Mouse (Mus musculus) heart, adult 18-20 months (tissue): Measurements from ENCODE around the gene Pecr. TPM values are rescaled to one million over a fixed set of nuclear protein-coding genes. Genes with fewer than 3 reads are reported as not detected.

ENCODE experiments used
- total RNA-seq, 2 experiments: library from RNA; stranded (reverse); gene quantifications; 2 replicates each; pipeline ENCODE4 v1.2.3; 2021

Pecr gene
- total RNA-seq, 2 experiments from 2014 or later: 13.4 to 13.6 TPM

Other genes with a start within 250 kb of the Pecr start
- 10 to 100 TPM; 36.9 to 39.7 TPM for gene Mreg, start 72.0 kb downstream of the Pecr start, total RNA-seq
- not detected for gene Tmem169, start 55 bp upstream of the Pecr start, total RNA-seq
- 10 to 100 TPM; 16.4 to 19.7 TPM for gene Xrcc5, start 23.1 kb upstream of the Pecr start, total RNA-seq